Mouse (Mus musculus): Measurements from ENCODE around the gene Slc43a1. TPM values are rescaled to one million over a fixed set of nuclear protein-coding genes. Genes with fewer than 3 reads are reported as not detected.
"Not testable (repeated sequence)": the region's sequence is repeated elsewhere in the genome, so short reads cannot be mapped to it uniquely, and the experiment has no call there.

Gene Slc43a1
- polyA plus RNA-seq, 1 experiment: 2.0 TPM

GRCm38 (mm10) chr2:84797833-84798492 lies 40.7 kb upstream of the Slc43a1 start:
- Histone ChIP-seq H3K4me2 (ENCODE audit: low read depth) (peak overlapping the region; percentile 100), H3K4me3 (peak overlapping the region; percentile 85), H3K36me3 (ENCODE audit: control insufficient read depth, insufficient read depth) (no peaks in the 10 kb centered on the region), H3K27me3 (ENCODE audit: control insufficient read depth, insufficient read depth, insufficient read length) (no peaks in the 10 kb centered on the region), H3ac (ENCODE audit: control insufficient read depth, insufficient read length) (peak overlapping the region; percentile 1), H3K79me2 (ENCODE audit: control insufficient read depth, insufficient read depth) (no peaks in the 10 kb centered on the region)
- TF ChIP-seq TCF12 (IDR thresholded peaks at IDR 0.05; ENCODE audit: insufficient read depth, poor library complexity, severe bottlenecking) (no peak), E2F4 (IDR thresholded peaks at IDR 0.05; ENCODE audit: insufficient read depth) (no peak), SRF (IDR thresholded peaks at IDR 0.05; ENCODE audit: control insufficient read depth, insufficient read length, low read depth) (no peak), MYOD1 (IDR thresholded peaks at IDR 0.05; ENCODE audit: control insufficient read depth in 1 of 3, insufficient read length in 2 of 3, low read depth in 2 of 3) (no peak)

GRCm38 (mm10) chr2:84798493-84798921 lies 40.1 kb upstream of the Slc43a1 start, which contains the start of gene Ube2l6:
Ube2l6 (plus strand) TSS chr2:84798828.
- peak within 1 kb of the TSS; percentile 1 for H3ac ChIP-seq (ENCODE audit: control insufficient read depth, insufficient read length)
- no peak for TF ChIP-seq POLR2AphosphoS2 (IDR thresholded peaks at IDR 0.05; ENCODE audit: insufficient read length, low read depth)
- TF ChIP-seq MAX (IDR thresholded peaks at IDR 0.05; ENCODE audit: low read depth): no peak
- TF ChIP-seq POLR2A (IDR thresholded peaks at IDR 0.05; ENCODE audit: insufficient read length, low read depth): peak; percentile 24
- TF ChIP-seq E2F4 (IDR thresholded peaks at IDR 0.05; ENCODE audit: insufficient read depth): no peak
- H3K27me3 ChIP-seq (ENCODE audit: control insufficient read depth, insufficient read depth, insufficient read length): no peaks in the 10 kb centered on the region
- no peaks in the 10 kb centered on the region for H3K79me2 ChIP-seq (ENCODE audit: control insufficient read depth, insufficient read depth)
- H3K36me3 ChIP-seq (ENCODE audit: control insufficient read depth, insufficient read depth): no peaks in the 10 kb centered on the region
- peak within 1 kb of the TSS; percentile 100 for H3K4me2 ChIP-seq (ENCODE audit: low read depth)
- H3K4me3 ChIP-seq: peak within 1 kb of the TSS; percentile 85

GRCm38 (mm10) chr2:84799041-84799561 lies 39.5 kb upstream of the Slc43a1 start:
- no peaks in the 10 kb centered on the region for H3K36me3 ChIP-seq (ENCODE audit: control insufficient read depth, insufficient read depth)
- H3K27me3 ChIP-seq (ENCODE audit: control insufficient read depth, insufficient read depth, insufficient read length): no peaks in the 10 kb centered on the region
- H3K4me2 ChIP-seq (ENCODE audit: low read depth): peak overlapping the region; percentile 100
- TF ChIP-seq MAX (IDR thresholded peaks at IDR 0.05; ENCODE audit: low read depth) (no peak), USF1 (IDR thresholded peaks at IDR 0.05; ENCODE audit: low read depth) (no peak), CEBPB (IDR thresholded peaks at IDR 0.05; ENCODE audit: insufficient read depth, poor library complexity, severe bottlenecking) (no peak), SRF (IDR thresholded peaks at IDR 0.05; ENCODE audit: control insufficient read depth, insufficient read length, low read depth) (no peak), E2F4 (IDR thresholded peaks at IDR 0.05; ENCODE audit: insufficient read depth) (no peak)
- no peaks in the 10 kb centered on the region for H3K79me2 ChIP-seq (ENCODE audit: control insufficient read depth, insufficient read depth)
- H3ac ChIP-seq (ENCODE audit: control insufficient read depth, insufficient read length): peak overlapping the region; percentile 1
- peak overlapping the region; percentile 85 for H3K4me3 ChIP-seq

- no peak overlapping the region for H3K4me3 ChIP-seq
- no peak overlapping the region for H3ac ChIP-seq (ENCODE audit: control insufficient read depth, insufficient read length)
- no peaks in the 10 kb centered on the region for H3K27me3 ChIP-seq (ENCODE audit: control insufficient read depth, insufficient read depth, insufficient read length)
- no peaks in the 10 kb centered on the region for H3K36me3 ChIP-seq (ENCODE audit: control insufficient read depth, insufficient read depth)
- peak overlapping the region; percentile 100 for H3K4me2 ChIP-seq (ENCODE audit: low read depth)
- TF ChIP-seq MYOD1 (IDR thresholded peaks at IDR 0.05; ENCODE audit: control insufficient read depth in 1 of 3, insufficient read length in 2 of 3, low read depth in 2 of 3): no peak
- no peak for TF ChIP-seq POLR2A (IDR thresholded peaks at IDR 0.05; ENCODE audit: insufficient read length, low read depth)
- TF ChIP-seq SRF (IDR thresholded peaks at IDR 0.05; ENCODE audit: control insufficient read depth, insufficient read length, low read depth): no peak
- no peak for TF ChIP-seq POLR2AphosphoS2 (IDR thresholded peaks at IDR 0.05; ENCODE audit: insufficient read length, low read depth)
- TF ChIP-seq CEBPB (IDR thresholded peaks at IDR 0.05; ENCODE audit: insufficient read depth, poor library complexity, severe bottlenecking): no peak
- TF ChIP-seq E2F4 (IDR thresholded peaks at IDR 0.05; ENCODE audit: insufficient read depth): no peak
- TF ChIP-seq REST (IDR thresholded peaks at IDR 0.05; ENCODE audit: insufficient read depth, insufficient read length): no peak
- no peak for TF ChIP-seq MYOG (IDR thresholded peaks at IDR 0.05; ENCODE audit: control insufficient read depth in 1 of 3, insufficient read depth in 1 of 3, insufficient read length in 2 of 3, low read depth in 2 of 3)
- TF ChIP-seq TCF3 (IDR thresholded peaks at IDR 0.05; ENCODE audit: insufficient read length, low read depth): no peak
- no peak for TF ChIP-seq MAX (IDR thresholded peaks at IDR 0.05; ENCODE audit: low read depth)
- no peak for TF ChIP-seq TCF12 (IDR thresholded peaks at IDR 0.05; ENCODE audit: insufficient read depth, poor library complexity, severe bottlenecking)
- no peak for TF ChIP-seq USF1 (IDR thresholded peaks at IDR 0.05; ENCODE audit: low read depth)
- no peaks in the 10 kb centered on the region for H3K79me2 ChIP-seq (ENCODE audit: control insufficient read depth, insufficient read depth)
These were observed 38.3 kb upstream of the Slc43a1 start for GRCm38 (mm10) chr2:84800304-84800703.

- H3ac ChIP-seq (ENCODE audit: control insufficient read depth, insufficient read length); H3K79me2 ChIP-seq (ENCODE audit: control insufficient read depth, insufficient read depth); H3K27me3 ChIP-seq (ENCODE audit: control insufficient read depth, insufficient read depth, insufficient read length); H3K4me2 ChIP-seq (ENCODE audit: low read depth); H3K36me3 ChIP-seq (ENCODE audit: control insufficient read depth, insufficient read depth); H3K4me3 ChIP-seq: not testable (repeated sequence)
These were observed 37.4 kb upstream of the Slc43a1 start for GRCm38 (mm10) chr2:84801223-84801622.
